Mouse (Mus musculus) heart, embryonic 14.5 days (tissue): Measurements from ENCODE around the gene 1110025L11Rik. TPM values are rescaled to one million over a fixed set of nuclear protein-coding genes. Genes with fewer than 3 reads are reported as not detected.

Experiments used
- polyA plus RNA-seq: library from polyadenylated mRNA; unstranded; fragments of >200 nt; fragmentation: Nextera tagmentation; extraction: Ambion mirVana; gene quantifications from 2 replicates; pipeline ENCODE4 v1.2.1, GENCODE M21; 2014

The 1110025L11Rik gene
- polyA plus RNA-seq, 1 experiment from 2014 or later: not detected

Other genes starting within 250 kb of the 1110025L11Rik start
- gene Krtap15, start 243.8 kb downstream of the 1110025L11Rik start, polyA plus RNA-seq: not detected in 2 replicates
- gene Krtap14, start 237.9 kb downstream of the 1110025L11Rik start, polyA plus RNA-seq: not detected in 2 replicates
- not detected in 2 replicates for gene Krtap19-1, start 194.6 kb downstream of the 1110025L11Rik start, polyA plus RNA-seq
- gene Krtap19-2, start 189.7 kb downstream of the 1110025L11Rik start, polyA plus RNA-seq: not detected in 2 replicates
- gene Krtap19-3, start 186.0 kb downstream of the 1110025L11Rik start, polyA plus RNA-seq: not detected in 2 replicates
- not detected in 2 replicates for gene Krtap19-4, start 178.9 kb downstream of the 1110025L11Rik start, polyA plus RNA-seq
- gene Krtap19-5, start 167.5 kb downstream of the 1110025L11Rik start, polyA plus RNA-seq: not detected in 2 replicates
- not detected in 2 replicates for gene Krtap19-9b, start 131.7 kb downstream of the 1110025L11Rik start, polyA plus RNA-seq
- gene Krtap16-3, start 101.1 kb downstream of the 1110025L11Rik start, polyA plus RNA-seq: not detected in 2 replicates
- not detected in 2 replicates for gene Krtap22-2, start 53.2 kb downstream of the 1110025L11Rik start, polyA plus RNA-seq
- gene Gm10229, start 48.7 kb downstream of the 1110025L11Rik start, polyA plus RNA-seq: not detected in 2 replicates
- not detected in 2 replicates for gene Krtap6-1, start 32.3 kb downstream of the 1110025L11Rik start, polyA plus RNA-seq
- gene Gm10228, start 22.5 kb downstream of the 1110025L11Rik start, polyA plus RNA-seq: not detected in 2 replicates
- gene Krtap6-5, start 16.1 kb downstream of the 1110025L11Rik start, polyA plus RNA-seq: not detected in 2 replicates
- not detected in 2 replicates for gene Krtap6-3, start 20.0 kb upstream of the 1110025L11Rik start, polyA plus RNA-seq
- gene Gm6358, start 76.8 kb upstream of the 1110025L11Rik start, polyA plus RNA-seq: not detected in 2 replicates
- gene Gm10061, start 87.1 kb upstream of the 1110025L11Rik start, polyA plus RNA-seq: not detected in 2 replicates
- gene Gm9789, start 94.0 kb upstream of the 1110025L11Rik start, polyA plus RNA-seq: not detected in 2 replicates
- not detected in 2 replicates for gene Gm7735, start 105.5 kb upstream of the 1110025L11Rik start, polyA plus RNA-seq
- gene 1110057P08Rik, start 110.7 kb upstream of the 1110025L11Rik start, polyA plus RNA-seq: not detected in 2 replicates
- not detected in 2 replicates for gene Krtap20-2, start 141.9 kb upstream of the 1110025L11Rik start, polyA plus RNA-seq